Mouse (Mus musculus): Measurements from ENCODE around the gene Akap7.
A peak's percentile ranks its signal among the peaks of the same experiment; 100 is the strongest.
"Not testable (repeated sequence)": the region's sequence is repeated elsewhere in the genome, so short reads cannot be mapped to it uniquely, and the experiment has no call there.

The Akap7 gene

DNA sequence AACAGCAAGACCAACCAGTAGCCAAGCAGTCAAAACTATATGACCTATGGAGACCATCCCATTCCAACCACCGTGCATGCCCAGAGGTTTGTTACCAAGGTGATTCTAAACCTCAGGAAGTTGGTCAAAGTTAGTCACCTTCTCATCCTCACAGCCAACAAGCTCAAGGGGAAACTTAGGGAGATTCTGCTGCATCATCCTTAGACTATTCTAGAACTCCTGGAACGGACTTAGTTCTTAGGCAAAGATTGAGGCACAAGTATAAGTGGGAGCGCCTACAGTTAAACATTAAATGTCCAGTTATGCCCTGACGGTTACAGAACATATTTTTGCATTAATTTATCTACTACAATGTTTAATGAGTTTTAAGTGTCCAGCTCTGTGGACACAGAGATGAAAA is 54.7 kb downstream of the Akap7 start:
- DNase-seq, result no peak

DNA sequence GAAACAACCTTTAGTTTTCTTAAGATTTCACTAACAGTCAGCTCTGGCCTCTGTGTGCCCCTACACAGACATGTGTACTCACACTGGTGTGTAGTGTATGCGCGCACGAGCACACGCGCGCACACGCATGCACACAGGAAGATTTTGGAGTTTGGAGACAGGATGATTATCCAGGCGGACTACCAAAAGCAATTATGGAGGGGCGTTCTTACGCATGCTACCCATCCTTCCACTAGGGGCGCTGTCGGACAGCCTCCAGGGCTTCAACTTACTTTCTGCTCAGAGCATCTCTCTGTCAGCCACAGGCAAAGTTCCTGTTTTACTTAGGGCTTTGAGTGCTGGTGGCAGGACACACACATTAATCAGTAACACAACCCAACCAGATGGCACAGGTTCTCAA is 57.6 kb downstream of the Akap7 start:
- DNase-seq, result peak; percentile 13

DNA sequence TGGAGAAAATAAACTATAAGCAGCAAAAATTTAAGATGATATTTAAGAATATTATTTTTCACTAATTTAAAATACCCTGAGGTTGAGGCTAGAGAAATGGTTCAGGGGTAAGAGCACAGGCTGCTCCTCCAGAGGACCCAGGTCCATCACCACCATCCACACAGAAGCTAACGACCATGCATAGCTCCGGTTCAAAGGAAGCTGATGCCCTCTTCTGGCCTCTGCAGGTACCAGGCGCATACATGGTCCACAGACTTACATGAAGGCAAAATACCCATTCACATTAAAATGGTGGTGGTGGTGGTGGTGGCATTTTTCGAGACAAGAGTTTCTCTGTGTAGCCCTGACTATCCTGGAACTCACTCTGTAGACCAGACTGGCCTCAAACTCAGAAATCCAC is 61.5 kb downstream of the Akap7 start:
- DNase-seq, result no peak

DNA sequence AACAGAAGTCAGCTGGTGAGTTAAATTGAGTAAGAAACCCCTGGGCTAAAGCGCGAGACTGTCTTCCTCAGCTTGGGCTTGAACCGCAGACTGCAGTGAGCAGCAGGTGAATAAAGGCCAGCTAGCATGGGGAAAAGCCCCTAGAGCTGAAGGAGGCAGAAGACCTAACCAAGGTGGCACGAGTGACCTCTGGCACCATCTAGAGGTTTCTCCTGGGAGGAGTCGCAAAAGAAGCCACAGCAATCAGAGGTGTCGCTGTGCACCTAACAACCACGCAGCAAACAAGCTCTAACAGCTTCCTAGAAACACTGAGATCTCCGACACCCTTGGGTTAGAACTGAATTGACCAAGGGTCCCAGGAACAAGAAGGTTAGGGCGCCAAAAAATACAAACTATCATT is 68.5 kb downstream of the Akap7 start:
- peak; percentile 27 for DNase-seq

DNA sequence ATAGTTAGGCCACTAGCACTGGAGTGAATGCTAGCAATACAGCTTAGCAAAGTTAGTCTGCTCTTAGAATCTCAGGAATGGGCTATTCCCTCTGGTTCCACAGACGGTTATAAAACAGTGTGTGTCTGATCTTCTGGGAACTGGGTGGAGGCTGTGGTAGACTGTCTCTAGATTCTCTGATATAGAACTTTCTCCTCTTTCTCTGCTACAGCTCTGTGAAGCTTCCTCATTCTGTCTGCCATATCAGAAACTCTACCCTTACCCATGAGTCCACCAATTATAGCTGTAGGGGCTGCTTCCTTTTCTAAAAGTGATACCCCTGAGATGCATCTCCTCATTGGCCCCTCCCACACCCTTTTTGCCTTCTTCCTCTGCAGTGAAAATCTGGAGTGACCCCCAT is 73.6 kb downstream of the Akap7 start:
- DNase-seq, result no peak

DNA sequence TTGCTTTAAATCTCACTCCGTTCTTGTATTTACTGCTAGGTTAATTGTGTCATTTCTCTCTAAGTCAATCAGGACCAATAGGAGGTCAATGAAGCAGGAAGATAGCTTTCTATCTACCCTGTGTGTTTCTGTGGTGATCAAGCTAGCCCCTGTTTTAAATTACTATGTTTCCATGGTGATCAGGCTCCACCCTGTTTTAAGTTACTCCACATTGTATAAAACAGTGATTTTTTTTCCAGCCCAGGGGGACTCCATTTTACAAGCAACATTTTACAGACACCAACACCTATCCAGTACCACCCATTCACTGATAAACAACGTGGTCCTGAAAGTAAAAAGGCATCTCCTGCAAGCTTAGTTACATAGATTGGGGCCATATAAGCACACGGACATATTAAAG is 75.0 kb downstream of the Akap7 start:
- DNase-seq, result no peak

DNA sequence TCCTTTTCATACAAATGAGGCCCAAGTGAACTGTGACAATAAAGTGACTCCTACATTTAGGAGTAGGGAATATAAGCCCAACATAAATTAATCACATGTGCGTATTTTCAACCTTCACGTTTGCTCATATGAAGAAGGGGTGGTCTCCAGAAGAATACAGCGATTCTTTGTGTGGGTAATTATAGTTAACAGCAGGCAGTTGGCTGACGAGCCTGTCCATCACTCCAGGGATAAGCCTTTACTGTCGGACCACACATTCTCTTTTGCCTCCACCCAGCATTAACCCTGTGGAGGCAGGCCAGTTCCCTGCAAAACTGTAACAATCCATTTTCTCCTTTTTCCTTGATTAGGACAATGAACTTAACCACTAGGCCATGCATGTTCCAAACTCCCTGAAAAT is 76.3 kb downstream of the Akap7 start:
- no peak for DNase-seq

DNA sequence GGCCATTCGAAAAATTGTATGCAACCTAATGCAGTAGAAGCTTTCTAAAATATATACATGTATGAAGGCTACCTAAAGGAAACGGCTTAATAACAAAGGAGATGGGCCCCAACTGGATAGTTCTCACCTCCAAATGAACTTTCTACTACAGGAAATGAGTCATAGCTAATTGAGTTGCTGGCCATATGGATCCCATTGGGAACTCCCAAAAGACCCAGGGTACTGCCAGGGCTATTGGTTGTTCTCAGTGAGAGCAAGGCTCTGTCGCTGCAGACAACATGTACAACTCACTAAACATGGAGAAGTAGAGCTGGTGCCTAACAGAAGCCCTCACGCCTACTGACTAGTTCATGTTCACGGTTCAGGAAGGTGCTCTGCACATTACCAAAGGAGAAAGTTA is 83.3 kb downstream of the Akap7 start:
- no peak for DNase-seq

DNA sequence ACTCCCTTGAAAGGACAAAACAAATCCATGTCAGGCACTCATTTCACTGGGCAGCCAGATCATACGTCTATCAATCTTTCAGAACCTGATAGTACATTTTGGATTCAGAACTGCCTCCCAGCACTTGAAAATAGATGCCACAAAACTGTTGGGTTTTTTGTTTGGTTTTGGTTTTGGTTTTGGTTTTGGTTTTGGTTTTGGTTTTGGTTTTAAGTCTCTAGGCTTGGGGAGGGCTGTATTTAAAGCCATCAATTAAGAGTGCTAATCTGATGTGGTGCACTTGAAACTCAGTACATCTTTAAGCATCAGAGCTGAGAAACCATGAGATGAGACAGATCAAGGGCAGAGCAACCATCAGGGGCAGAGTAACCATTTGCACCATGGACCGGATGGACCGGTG is 86.9 kb downstream of the Akap7 start:
- no peak for DNase-seq

DNA sequence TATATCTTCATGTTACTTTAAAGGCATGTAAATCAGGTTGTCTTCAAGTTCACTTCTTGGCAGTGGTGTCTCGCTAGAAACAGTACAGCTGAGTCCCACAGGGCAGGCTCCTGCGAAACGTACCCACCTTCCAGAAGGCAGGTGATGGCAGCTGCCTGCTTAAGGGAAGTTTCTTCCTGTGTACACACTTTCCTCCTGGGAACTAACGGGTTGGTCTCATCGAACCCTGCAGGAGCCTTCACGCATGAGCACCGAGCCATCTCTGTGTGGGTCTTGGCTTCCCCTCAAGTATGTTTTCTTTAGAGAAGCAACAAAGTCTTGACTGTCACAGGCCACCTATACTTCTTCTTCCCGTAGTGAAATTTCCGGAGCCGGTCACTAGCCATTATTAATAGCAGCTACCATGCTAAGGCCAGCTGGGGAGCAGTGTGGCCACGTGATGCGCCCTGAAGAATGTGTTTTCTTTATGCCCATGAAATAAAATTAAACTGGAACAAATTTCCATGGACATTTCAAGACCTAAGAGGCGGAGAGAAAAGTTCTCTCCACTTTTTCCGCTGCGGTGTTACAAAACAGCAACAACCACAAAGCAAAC is 87.7 kb downstream of the Akap7 start:
- DNase-seq, result no peak

DNA sequence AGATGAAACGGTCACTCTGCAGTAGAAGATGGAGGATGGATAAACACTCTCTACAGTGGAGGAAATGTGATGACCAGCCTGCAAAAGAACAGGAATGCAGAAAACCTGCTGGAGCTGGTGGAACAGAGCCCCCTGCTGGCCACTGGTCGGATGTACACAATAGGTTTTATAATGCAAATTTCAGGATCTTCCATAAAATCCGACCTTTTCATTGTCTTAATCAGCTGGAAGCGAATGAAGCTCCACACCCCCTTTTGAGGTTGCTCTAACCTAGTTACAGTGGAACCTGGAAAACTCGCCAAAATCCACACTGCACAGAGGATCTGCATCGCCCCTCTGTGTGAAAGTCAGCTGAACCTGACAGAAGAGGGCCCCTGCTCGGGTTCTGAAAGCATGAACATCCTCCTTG is 88.4 kb downstream of the Akap7 start:
- DNase-seq, result peak; percentile 75

DNA sequence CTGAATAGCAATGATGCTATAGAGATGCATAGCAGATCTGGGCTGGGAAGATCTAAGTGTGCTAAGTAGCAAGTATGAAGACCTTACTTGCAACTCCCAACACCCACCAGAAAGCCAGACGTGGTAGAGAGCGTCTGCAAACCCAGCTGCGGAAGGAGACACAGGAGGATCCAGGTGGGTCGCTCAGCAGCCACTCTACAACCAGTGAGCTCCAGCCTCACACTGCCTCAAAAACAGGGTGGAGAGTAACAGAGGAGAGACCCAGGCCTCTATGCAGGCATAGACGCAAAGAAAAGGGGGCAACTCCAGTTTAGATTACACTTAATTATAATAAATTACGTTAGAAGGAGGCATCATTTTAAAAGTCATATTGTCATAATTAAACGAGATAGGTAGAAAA is 88.9 kb downstream of the Akap7 start:
- no peak for DNase-seq

DNA sequence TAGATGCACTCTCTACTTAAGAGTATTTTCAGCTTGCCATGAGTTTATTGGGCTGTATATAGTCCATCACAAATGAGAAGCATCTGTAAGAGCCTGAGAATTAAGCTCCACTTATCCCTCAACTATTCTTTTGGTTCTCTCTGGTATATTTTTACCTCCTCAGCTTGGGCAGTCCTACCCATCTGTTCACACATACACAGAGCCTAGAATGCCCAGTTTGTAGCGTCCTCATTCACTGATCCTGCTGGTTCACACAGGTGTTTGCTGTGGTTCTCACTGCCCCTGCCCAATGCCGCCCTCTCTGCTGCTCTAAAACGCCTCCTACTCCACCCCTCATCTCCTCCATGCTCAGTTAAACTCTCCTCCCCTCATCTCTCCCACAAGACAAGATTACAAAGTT is 91.7 kb downstream of the Akap7 start:
- DNase-seq, result no peak

DNA sequence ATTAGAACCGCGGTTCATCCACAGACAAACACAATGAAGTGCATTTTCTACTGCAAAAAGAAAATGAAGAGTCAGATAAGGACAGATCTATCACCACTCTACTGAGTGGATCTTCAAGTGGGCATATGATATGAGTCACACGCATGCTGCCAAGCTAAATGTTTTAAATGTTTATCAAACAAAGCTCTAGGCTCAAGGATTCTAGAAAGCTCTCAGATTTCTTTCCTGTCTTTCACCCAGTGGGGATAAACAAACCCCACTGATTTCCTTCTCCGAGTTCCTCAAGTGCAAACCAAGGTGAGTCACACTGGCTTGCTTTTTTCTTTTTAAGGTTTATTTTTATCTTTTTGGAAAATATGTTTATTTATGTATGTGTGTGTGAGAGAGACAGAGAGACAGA is 94.0 kb downstream of the Akap7 start:
- no peak for DNase-seq

DNA sequence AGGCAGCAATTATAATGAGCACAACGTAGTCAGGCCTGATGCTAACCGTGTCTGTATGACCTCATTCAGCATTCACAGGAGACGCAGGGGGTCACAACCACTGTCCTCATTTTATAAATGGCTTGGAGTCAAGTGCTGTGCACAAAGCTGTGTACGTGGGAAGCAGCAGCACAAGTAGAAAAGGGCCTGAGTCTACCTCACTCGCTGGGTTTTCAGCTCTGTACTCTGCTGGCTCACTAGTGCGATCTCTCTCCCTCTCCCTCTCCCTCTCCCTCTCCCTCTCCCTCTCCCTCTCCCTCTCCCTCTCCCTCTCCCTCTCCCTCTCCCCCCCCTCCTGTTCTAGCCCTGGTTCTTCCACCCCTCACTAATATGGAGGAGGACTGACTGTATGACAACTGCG is 99.1 kb downstream of the Akap7 start:
- no peak for DNase-seq

DNA sequence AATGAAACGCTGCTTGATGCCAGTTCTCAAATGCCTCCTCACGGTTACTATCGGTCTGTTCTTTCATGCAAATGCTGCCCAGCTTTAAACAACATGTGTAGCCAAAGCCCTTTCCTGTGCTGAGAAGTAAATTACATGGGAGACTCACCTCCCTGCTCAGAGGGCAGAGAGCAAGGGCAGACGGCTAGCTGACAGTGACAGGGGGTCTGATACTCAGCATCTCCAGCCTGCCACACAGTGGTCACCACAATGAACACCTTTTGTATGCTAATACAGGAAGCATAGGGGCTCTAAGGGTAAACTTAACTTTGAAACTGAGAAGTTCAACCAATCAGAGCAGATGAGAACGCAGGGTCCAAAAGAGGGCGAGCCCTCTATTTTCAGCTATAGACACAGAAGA is 99.8 kb downstream of the Akap7 start:
- DNase-seq, result no peak

DNA sequence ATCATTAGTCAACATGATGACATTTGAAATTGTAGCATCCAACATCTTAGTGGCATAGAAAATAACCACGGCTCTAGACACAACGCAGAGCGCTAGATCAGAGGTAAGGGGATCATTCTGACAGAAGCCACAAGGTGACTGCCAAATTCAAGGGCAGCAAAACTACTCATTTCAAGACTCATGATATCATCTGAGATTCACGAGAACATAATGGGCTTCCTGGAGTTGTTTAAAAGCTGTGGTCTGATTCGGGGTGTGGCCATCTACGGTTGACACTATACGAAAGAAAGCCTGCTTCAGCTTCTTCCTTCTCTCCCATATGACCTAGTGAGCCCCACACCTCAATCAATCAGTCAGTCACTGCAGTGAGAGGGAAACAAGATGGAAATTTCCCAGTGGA is 107.0 kb downstream of the Akap7 start:
- DNase-seq, result no peak

DNA sequence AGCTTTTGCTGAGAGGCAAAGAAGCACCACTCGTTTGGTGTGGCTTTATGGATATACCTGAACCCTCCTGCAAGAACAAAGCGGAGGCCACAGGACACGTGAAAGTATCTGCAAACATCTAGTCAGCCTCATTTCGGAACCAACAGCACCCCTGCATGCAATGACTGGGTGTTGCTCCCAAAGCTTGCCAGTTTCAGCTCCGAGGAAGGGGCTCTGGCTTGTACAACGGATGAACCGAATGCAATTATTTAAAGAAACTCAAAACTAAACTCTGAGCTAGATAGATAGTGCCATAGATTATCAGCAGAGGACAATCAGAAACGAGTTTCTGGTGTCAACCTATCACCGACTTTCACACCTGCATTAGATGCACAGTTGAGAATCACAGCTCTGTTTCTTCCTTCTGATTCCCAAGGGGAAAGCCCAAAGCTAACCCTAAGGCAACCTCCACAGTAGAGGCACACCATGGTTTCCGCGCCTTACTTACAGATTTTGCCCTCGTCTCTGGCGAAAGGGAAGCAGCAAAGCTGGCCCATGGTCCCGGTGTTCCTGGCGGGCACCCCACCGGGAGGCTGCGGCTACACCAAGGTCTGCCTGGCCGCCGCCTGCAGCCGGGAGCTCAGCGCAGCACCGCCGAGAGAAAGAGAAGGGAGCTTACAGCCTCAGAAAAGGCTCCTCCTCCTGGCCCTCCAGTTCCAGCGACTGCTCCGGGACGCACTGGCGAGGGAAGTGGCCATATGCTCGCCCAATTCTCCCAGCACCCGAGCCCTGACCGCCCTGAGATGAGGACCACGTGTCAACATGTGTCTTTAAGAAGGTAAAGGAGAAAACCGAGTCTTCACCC is 107.9 kb downstream of the Akap7 start:
- peak; percentile 92 for DNase-seq

DNA sequence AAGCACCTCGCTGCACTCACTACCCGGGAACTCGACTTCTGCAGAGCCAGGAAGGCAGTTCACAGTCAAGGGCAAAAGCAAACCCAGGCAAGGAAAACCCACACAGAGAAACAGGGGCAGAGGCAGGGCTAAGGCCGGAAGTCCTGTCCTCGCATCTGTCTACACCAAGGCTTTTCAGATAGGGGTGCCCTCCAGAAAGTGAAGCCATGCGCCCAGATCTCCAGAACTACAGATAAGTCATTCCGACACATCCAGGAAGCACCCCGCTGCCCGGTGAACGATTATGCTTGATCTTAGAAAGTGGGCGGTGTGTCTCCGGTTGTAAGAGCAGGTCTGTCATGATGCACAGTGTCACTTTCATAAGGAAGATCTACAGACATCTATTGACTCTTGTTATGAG is 109.1 kb downstream of the Akap7 start:
- peak; percentile 43 for DNase-seq

DNA sequence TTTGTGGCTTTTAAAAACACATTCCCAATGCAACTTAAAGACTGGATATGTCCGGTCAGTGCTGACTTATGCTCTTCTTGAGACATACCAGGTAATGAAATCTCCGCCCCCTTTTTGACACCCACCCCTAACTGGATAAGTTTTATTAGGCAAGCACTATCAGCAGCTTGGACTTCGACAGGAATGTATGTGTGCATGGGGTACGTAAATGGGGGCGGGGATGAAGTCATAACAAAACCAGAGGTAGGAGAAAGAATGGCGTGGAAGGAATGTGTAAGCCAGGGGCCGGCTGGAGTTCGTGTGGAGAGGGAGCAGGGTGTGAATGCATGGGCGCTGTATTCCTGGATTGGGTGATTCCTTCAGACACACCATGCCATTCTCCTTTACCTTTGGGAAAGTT is 109.6 kb downstream of the Akap7 start:
- no peak for DNase-seq

DNA sequence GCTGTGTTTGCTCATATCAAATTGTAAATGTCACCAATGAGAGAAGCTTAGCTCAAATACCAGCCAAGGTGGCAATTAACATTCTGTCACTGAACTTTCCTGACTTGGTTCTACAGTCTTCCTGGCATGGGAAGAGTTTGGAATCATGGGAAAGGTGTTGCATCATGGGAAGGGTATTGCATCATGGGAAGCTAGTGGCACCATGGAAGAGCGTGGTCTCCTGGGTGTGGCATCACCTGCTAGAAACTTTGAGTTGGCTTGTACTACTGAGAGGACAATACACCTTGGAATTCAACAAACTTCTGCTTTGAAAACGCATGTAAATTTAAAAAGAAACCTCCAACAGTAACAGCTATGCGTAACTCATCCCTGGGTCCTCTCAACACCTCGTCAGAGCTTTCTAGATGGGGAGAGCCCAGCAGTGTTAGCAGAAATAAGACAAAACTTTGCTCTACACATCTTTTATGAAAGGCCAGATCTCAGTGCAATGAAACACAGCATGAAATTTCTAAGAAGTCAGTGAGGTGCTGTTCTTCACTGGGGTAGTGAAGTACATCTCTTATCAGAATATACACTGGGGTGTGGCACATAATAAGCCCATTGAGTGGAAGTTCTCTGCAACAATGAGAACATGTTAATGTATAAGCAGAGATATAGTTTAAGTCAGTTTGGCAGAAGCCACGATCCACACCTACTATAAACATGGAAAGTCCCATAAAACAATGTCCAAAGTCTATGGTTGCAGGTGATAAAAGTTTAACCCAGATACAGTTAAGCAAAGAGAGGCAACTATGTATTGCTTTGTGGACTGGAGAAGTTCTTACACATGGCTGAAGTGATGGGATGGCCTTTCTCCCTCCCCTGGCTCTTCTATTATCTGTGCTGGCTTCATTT is 115.2 kb downstream of the Akap7 start:
- no peak for DNase-seq

DNA sequence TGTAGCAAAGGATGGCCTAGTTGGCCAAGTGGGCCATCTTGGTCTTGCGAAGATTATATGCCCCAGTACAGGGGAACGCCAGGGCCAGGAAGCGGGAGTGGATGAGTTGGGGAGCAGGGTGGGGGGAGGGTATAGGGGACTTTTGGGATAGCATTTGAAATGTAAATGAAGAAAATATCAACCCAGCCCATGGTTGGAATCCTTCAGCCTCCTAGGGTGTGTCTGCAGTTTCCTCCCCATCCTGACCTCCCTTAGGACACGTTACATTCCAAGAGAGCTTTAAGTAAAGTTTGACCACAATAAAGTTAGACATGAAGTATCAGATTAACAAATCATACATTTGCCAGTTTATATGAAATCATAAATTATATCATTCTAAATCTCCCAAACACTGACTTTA is 116.5 kb downstream of the Akap7 start:
- DNase-seq, result no peak

DNA sequence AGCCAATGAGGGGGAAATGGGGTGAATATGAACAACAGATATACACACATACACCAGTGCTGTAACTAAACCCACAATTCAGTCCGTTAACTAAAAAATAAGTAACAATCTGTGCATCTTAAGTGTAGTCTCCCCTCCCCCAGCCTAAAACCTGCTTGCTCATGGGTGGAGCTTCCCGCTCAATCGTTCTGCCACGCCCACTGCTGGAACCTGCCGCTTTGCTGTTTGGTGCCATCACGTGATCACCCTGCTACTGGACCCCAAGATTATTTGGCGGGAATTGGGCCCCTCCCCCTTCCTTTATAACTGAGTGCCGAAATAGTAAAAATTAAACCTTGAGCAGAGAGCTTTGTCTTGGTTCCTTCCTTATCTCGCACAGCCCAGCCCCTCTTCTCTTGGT is 121.4 kb downstream of the Akap7 start:
- DNase-seq, result not testable (repeated sequence)

DNA sequence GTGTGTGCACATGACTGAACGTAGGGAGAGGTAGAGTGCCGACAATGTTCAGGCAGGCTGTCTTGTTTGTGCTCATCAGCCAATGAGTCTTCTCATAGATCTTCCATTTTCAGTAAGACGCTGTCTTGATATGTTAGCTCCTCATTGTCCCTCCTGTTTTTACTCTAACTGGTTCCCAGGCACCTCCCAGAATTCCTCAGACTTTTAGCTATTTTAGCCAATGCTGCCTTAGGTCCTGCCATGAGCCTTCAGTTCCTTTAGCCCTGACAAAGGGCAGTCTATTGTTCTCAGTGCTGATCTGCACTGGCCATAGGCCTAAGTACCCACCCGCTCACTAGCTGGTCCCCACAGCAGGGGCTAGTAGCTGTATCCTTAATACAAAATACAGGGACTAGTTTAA is 122.0 kb downstream of the Akap7 start:
- no peak for DNase-seq

Data from cerebellum, adult 11-12 months (tissue).